Mouse (Mus musculus) heart, adult 2 months (tissue): ENCODE results near the gene Sept4.

ENCODE experiments used
- CTCF ChIP-seq: fragments of 200-600 bp; IDR thresholded peaks from 2 replicates; pipeline ENCODE4 v1.8.1; 2022; ENCODE audit warnings: antibody characterized with exemption, mild to moderate bottlenecking, moderate library complexity
- EP300 ChIP-seq: fragments of 200-500 bp; IDR thresholded peaks from 2 replicates; pipeline ENCODE4 v1.6.1; 2011; ENCODE audit warnings: low read depth, low read length, control low read depth; ENCODE audit not compliant: insufficient read depth
- POLR2A ChIP-seq: fragments of 200-500 bp; IDR thresholded peaks from 2 replicates; pipeline ENCODE4 v1.6.1; 2011; ENCODE audit warnings: mild to moderate bottlenecking, low read depth, low read length, control low read depth; ENCODE audit not compliant: insufficient read depth

DNA sequence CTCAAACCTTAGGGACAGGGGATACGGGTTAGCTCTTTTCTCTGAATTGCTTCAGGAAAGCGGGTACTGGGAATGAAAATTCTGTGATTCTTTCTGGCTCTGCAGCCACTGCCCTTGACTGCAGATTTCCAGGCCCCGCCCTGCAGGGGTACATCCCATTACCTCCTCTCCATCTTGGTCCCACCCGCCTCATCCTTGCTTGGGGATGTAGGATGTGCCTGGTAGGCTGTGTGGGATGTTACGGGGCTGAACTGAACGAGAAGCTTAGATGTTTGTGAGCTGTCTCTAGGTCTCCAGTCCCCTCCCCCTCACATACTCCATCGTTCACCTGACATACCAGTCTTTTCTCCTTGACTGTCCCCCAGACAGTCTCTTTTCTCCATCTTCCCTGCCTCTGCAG lies 27.3 kb downstream of the Sept4 start:
- TF ChIP-seq CTCF (no peak), EP300 (no peak), POLR2A (no peak)
